Mouse (Mus musculus) gastrocnemius, adult 8-10 months (tissue): ENCODE results near the gene Dync1h1. TPM values are rescaled to one million over a fixed set of nuclear protein-coding genes. Genes with fewer than 3 reads are reported as not detected.
A peak's percentile ranks its signal among the peaks of the same experiment; 100 is the strongest.
"Not testable (repeated sequence)": the region's sequence is repeated elsewhere in the genome, so short reads cannot be mapped to it uniquely, and the experiment has no call there.

Experiments
- DNase-seq, 2 experiments: peaks; one replicate each; pipeline ENCODE4 v3.0.0; 2022; ENCODE audit warnings: low spot score in 2 of 2
- total RNA-seq, 4 experiments: library from RNA; stranded (reverse); gene quantifications; 2 replicates each; pipeline ENCODE4 v1.2.4; 2022

Gene Dync1h1
- total RNA-seq, 4 experiments from 2014 or later = 68.4 to 93.0 (median 74.2) TPM

GRCm38 (mm10) chr12:110693378-110693777 is 92.1 kb downstream of the Dync1h1 start:
- not testable (repeated sequence) for DNase-seq

- no peak for DNase-seq
Measured at GRCm38 (mm10) chr12:110695676-110696171, 94.5 kb downstream of the Dync1h1 start.

- DNase-seq = peak; percentile 96 to 97
Measured at GRCm38 (mm10) chr12:110696173-110696974, 95.1 kb downstream of the Dync1h1 start.

- no peak for DNase-seq
Measured at GRCm38 (mm10) chr12:110696975-110697400, 95.7 kb downstream of the Dync1h1 start.

GRCm38 (mm10) chr12:110697457-110697856 is 96.2 kb downstream of the Dync1h1 start:
- no peak for DNase-seq

GRCm38 (mm10) chr12:110698080-110698479 is 96.8 kb downstream of the Dync1h1 start:
- no peak for DNase-seq

GRCm38 (mm10) chr12:110698523-110699170 is 97.4 kb downstream of the Dync1h1 start:
- no peak for DNase-seq

GRCm38 (mm10) chr12:110699171-110699547 is 97.9 kb downstream of the Dync1h1 start:
- DNase-seq = no peak

- DNase-seq = no peak
Measured at GRCm38 (mm10) chr12:110700730-110701129, 99.5 kb downstream of the Dync1h1 start.

- DNase-seq = not testable (repeated sequence)
Measured at GRCm38 (mm10) chr12:110701363-110701762, 100.1 kb downstream of the Dync1h1 start.

- DNase-seq = no peak
Measured at GRCm38 (mm10) chr12:110702556-110702955, 101.3 kb downstream of the Dync1h1 start, which contains the start of gene Hsp90aa1. Gene Hsp90aa1, minus strand, starts transcription at chr12:110702728.

GRCm38 (mm10) chr12:110703008-110703471 is 101.8 kb downstream of the Dync1h1 start:
- DNase-seq = peak; percentile 73 to 76

- no peak for DNase-seq
Measured at GRCm38 (mm10) chr12:110703682-110704081, 102.4 kb downstream of the Dync1h1 start.

GRCm38 (mm10) chr12:110705419-110705818 is 104.2 kb downstream of the Dync1h1 start:
- not testable (repeated sequence) for DNase-seq

- peak; percentile 32 to 49 for DNase-seq
Measured at GRCm38 (mm10) chr12:110706337-110707231, 105.3 kb downstream of the Dync1h1 start.

- no peak for DNase-seq
Measured at GRCm38 (mm10) chr12:110707451-110707850, 106.2 kb downstream of the Dync1h1 start.

- no peak for DNase-seq
Measured at GRCm38 (mm10) chr12:110711270-110711669, 110.0 kb downstream of the Dync1h1 start.

- DNase-seq = no peak
Measured at GRCm38 (mm10) chr12:110713784-110714183, 112.5 kb downstream of the Dync1h1 start.

- no peak for DNase-seq
Measured at GRCm38 (mm10) chr12:110714215-110714614, 113.0 kb downstream of the Dync1h1 start.

GRCm38 (mm10) chr12:110716004-110716403 is 114.8 kb downstream of the Dync1h1 start:
- DNase-seq = no peak
